Mouse (Mus musculus) spleen, postnatal 36 days (tissue): ENCODE measurements around the gene Krt18.
"Not testable (repeated sequence)": the region's sequence is repeated elsewhere in the genome, so short reads cannot be mapped to it uniquely, and the experiment has no call there.

Experiments
- DNase-seq, 2 experiments: peaks; one replicate each; pipeline ENCODE4 v3.0.0; 2022; ENCODE audit warnings: low spot score in 2 of 2, mixed read lengths in 1 of 2

Krt18 gene

DNA sequence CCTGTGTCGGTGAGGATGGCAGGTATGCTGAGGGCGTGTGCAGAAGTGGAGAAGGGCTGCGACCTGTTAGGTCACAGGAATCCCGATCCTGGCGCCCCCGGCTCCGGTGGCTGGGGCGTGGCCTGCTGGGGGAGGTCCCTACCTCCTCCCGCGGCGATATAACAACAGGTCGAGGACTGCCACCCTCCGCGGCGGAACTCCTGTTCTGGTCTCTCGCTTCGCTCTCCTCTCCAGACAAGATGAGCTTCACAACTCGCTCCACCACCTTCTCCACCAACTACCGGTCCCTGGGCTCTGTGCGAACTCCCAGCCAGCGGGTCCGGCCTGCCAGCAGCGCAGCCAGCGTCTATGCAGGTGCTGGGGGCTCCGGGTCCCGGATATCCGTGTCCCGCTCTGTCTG lies at the start of gene Krt18:
TSS of gene Krt18 (plus strand) at position 141 of the 400 bp plus-strand sequence.
- DNase-seq = no peak

DNA sequence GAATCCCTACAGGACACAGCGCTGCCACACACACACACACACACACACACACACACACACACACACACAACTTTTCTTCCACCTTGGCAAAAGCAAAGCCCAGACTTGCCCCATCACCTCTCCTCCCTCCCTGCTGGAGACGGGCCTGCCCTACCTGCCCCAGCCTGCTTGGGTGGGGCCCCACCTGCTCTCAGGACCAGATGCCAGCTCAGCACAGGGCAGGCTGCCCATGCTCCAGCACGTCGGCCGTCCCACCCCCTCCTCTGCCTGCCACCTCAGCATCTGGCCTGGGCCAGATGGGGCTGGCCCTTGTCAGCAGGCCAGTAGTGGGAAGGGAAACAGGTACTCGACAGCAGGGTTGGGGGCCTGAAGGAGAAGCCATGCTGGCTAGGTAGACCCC lies 47.1 kb upstream of the Krt18 start:
- no peak for DNase-seq

DNA sequence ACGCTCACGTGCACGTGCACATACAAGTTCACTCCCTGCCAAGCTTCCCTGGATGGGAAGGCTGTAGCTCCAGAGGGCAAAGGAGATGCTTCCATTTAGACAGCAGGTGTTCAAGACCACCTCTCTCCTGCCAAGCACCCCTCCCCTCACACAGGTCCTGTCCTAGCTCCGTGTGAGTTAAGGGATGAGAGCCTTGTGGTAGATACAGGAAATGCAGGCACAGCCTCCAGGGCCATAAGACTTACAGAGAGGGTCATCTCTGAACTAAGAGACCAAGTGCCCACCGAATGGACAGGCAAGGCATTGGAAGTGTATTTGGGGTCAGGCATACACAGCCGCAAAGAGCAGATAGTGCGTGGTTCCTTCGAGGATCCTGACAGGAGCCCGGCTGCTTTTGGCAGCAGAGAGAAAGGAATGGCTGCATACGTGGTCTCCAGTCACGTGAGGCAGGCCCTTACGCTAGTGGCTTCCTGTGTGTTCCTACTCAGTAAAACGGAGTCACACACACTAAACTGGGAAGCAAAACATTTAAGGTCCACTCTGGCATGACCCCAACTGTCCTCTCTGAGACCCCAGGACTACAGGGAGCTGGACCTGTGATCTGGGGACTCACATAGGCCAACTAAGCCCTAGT lies 44.5 kb upstream of the Krt18 start:
- DNase-seq = no peak

DNA sequence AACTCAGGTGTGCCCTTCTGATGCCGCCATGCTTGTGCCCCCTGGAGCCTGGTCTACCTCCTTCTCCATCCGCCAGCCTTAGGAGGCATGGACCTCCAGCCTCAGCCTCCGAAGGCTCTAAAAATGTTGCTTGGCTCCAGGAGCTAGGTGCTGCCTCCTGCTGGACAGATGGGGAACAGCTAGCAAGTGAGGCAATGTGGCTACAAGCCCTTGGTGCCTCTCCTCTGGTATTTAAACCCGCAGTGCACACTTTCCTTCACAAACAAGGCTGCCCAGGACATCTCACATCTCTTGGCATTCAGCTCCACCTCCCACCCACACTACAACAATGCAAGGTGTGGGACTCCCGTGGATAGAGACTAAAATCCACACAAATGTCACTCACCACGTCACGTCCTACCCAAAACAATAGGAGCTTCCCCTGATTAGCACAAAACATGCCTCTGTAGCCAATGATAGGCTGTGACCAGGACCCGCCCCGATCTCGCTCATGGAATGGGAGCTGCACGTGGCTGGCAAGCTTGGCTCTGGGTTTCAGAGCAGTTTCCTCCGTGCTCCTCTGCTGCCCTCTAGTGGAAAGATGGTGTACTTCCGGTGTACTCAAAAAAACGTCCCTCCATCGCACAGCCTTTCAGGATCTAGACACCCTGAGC lies 43.9 kb upstream of the Krt18 start:
- peak; percentile 61 to 79 for DNase-seq

- DNase-seq = no peak
Measured at GRCm38 (mm10) chr15:101984746-101985145, 43.2 kb upstream of the Krt18 start.

- peak; percentile 56 to 68 for DNase-seq
Measured at GRCm38 (mm10) chr15:101988119-101988518, 39.9 kb upstream of the Krt18 start.

- no peak for DNase-seq
Measured at GRCm38 (mm10) chr15:101988714-101989113, 39.3 kb upstream of the Krt18 start.

DNA sequence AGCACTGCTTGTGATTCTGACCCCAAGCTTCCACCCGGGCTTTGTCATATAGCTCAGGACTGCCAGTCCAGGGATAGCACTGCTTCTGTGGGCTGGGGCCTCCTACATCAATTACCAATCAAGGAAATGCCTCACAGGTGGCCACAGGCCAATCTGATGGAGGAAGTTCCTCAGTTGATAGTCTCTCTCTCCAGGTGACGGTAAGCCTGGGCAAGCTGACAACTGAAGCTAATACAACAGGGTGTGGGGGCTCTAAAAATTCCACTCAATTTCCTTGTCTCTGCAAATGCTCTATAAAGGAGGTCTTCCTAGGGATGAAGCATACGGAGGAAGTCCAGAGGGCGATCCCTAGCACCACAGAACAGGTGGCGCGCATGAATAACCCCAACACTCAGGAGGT lies 37.0 kb upstream of the Krt18 start:
- DNase-seq = no peak

- no peak for DNase-seq
Measured at GRCm38 (mm10) chr15:101994365-101994764, 33.6 kb upstream of the Krt18 start.

DNA sequence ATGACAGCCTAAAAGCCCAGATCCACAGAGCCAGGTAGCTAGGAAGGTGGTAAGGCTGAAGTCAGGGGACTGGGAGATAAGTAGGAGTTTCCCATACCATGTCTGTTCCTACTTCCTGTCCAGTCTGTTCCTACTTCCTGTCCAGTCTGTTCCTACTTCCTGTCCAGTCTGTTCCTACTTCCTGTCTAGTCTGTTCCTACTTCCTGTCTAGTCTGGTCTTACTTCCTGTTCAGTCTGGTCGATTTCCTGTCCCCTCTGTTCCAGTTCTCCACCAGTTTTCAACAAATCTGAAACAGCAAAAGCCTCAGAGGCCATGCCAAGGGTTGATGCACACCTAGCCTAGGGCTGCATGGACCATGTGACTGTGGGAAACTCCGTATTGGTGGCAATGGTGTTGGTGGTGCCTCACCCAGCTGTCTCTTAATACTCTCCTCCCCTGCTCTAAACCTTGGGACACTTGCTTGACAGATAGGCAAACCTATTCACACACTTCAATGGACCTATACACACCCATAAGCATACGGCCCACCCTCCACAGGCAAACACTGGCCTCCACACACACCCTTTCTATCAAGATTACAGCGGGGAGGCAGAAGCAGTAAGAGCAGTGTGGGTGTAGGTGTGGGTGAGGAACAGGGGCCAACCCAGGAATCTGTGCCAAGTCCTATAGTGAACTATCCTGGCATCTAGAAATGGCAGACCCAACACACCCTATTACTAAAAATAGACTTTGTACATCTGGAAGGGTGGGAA lies 32.3 kb upstream of the Krt18 start:
- DNase-seq = no peak

DNA sequence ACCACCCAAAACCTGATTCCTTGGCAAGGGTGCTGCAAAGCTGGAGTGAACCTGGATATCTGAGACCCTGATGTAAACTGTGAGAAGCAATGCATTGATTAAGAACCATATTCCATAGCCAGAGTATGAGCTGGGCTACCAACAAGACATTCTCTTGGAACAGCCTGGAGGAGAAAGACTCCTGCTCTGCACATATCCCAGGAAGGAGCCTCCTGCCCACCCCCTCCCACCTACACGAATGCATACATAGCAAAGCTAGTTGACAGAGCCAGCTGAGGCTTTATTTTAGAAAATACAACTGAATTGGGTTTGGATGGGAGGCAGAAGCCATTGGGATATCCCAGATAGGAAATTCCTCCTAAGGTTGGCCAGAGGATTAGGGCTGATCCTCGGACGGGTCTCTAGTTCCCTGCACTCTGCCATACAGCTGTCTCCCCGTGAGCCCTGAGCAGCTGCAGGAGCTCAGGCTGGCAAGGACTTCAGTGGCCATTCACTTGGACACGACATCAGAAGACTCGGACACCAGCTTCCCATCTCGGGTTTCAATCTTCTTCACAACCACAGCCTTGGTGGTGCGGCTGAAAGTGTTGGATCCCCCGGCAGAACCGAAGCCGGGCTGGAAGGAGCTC lies 31.4 kb upstream of the Krt18 start:
- DNase-seq = not testable (repeated sequence)

DNA sequence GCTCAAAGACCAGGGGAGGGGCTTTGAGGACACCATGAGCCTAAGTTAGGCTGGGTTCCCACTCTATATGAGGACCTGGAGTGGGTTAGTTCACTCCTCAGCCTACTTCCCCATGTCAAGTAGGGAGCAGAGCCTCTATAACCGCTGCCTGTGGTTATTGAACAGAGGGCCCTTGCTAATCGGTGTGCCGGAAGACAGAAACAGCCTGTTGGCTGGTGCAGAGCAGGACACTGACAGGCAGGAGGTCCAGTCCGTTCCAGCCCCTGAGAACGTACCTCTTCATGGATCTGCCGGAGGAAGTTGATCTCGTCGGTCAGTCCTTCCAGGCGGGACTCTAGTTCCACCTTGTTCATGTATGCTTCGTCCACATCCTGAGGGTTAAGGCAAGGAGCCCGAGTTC lies 28.8 kb upstream of the Krt18 start:
- no peak for DNase-seq

- DNase-seq = no peak
Measured at GRCm38 (mm10) chr15:101999676-102000335, 28.2 kb upstream of the Krt18 start.

DNA sequence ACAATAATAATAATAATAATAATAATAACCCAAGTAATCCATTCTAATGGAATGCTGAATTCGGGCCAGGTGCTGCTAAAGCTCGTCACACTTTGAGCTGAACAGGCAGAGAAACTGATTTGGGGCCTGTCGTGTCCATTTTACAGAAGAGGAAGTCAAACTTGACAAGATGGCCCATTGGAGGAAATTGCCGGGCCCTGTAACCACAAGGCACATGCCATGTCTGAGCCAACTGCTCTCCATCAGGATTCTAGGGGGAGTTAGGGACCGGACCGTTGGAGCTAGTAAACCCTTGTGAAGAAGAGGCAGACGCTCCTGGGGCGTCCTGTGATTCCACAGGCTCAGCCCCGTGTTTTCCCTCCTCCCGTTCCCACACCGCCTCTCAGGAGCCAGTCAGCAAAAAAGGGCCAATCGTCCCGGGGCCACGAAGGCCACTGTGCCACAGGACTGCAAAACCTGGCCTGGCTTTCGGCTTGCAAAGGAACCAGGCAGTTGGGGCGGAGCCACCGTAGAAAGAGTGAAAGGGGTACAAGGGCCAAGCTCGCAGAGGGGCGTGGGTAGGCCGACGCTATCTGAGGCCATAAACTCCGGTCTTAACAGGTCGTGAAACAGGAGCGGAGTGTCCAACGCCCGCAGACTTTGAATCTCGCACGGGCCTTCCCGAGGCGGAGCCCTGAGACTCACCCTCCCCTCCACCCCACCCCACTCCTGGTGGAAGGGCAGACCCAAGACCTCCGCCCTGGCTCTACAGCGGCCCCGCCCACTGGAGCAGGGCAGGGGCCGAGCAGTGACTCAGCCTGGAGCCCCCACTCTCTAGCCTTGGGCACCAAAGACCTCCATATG lies 25.1 kb upstream of the Krt18 start:
- DNase-seq = no peak

DNA sequence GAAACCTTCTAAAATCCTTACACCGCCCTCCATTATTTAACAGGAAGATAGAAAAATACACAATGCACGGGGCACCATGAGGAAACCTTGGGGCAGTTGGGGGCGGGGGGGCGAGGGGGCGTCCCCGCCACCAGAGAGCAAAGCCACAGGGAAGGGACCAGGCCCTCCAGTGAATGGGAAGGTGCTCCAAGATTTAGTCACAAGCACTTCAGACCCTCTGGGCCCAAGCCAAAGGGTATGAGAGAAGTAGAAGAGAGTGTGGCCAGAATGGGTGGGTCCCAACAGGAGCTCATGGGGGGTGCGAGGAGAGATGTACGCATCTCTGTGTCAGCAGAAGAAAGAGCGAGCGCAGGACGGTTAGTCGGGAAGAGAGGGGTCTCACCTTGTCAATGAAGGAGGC lies 24.5 kb upstream of the Krt18 start:
- DNase-seq = no peak

DNA sequence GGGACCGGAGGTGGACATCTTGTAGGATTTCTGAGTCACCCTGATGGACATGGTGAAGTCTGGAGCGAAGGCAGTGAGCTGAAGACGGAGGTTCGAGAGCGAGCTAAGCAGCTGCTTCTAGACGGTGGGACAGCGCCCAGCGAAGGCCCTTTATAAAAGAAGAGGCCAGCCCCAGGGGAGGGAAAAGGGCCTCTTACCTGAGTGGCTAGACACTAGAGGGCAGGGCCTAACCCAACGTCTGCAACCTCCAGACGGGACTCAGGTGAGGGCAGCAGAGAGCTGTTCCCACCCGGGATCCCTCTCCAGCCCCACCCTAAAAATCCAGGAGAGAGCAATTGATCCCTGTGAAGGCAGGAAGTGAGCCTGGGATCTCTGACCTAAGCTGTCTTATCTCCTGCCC lies 23.8 kb upstream of the Krt18 start, which contains the start of gene Krt8:
TSS of gene Krt8 (minus strand) at position 294 of the 400 bp plus-strand sequence.
- no peak for DNase-seq

GRCm38 (mm10) chr15:102005290-102005689 lies 22.7 kb upstream of the Krt18 start:
- DNase-seq = no peak

DNA sequence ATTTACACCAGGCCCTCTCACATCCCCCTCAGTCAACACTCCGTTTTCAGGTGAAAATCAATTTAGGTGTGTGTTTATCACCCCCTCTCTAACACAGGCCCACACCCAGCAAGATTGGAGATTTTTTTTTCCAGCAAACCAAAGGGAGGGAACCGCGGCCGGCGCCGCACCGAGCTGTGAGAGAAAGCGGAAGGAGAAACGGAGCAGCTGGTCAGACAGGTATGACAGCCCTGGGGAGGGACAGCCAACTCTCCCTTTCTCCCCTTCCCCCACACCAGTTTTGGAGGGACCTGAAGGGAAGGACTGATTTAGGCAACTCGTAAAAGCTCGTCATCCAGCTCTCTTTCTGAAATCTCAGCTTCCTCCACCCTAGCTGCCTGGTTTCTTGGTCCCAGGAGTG lies 21.7 kb upstream of the Krt18 start:
- DNase-seq = no peak

DNA sequence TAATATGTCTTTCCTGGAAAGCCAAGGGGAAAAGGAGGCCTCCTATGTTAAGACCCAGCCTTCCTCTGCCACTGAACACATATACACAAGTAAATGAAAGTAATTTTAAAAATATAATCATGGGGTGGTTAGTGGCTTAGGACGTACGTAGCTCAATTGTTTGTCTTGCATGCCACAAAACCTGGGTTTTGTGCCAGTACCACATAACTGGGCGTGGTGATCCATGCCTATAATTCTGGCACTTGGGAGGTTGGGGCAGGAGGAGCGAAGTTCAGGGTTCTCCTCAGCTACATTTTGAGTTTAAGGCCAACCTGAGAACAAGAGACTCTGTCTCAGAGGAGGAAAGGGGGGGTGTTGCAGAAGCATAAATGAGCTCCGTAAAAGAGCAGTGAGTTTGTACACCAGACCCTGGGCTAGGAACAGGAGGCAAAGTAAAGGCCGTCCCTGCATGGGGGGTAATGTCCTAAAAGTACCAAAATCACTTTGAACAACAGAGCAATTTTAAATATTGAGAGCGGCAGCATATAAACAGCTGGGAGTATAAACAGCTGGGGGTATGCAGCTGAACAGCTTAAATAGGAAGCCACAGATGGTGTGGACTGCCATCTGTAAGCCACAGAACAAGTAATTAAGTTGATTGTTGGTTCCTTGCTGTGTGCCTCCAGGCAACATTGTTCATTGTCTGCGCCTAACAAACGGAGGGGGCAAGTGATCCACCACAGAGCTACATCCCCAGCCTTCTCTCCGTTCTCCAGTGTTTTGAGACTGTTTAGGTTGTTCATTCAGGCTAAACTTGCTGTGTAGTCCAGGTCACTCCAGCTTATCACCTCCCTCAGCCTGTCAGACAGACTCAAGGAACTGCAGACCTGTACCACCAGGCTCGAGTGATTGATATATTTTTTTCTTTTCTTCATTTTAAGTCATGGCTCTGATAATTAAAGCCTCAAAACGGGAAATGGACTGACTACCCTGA lies 20.6 kb upstream of the Krt18 start:
- no peak for DNase-seq
